Mouse (Mus musculus): ENCODE measurements at regions not wholly inside any gene's neighbourhood (a gene's known extent, or its start where the extent isn't known, plus 50 kb on each side); places are given as distances from the start of the nearest gene placed in this dataset.

DNA sequence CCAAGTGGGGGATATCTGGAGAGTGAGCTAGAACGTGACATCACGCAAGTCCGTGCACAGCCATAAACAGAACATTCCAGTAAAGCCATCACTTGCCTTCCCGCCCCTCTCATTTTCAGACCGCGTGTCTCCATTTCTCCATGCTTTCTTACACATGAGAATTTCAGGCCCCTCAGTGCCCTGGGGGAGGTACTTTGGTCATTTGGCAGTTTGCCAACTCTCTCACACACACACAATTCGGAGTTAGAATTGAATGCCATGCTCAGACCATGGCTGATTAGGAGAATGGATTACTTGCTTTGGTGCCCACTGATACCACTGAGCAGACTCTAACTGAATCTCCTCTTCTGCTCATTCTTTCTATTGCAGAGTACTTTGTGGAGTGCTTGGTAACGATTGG, 400.7 kb upstream of the Id4 start:
- TF ChIP-seq CTCF (IDR thresholded peaks at IDR 0.05; ENCODE audit: control insufficient read depth, insufficient read depth, insufficient replicate concordance, low read depth, low read length) (no peak), POLR2A (IDR thresholded peaks at IDR 0.05; ENCODE audit: control insufficient read depth, low read depth, low read length) (no peak)
